Mouse (Mus musculus): Measurements from ENCODE around the gene Atp2a3.

The Atp2a3 gene

GRCm38 (mm10) chr11:72955339-72955974 is 5.5 kb upstream of the Atp2a3 start:
- DNase-seq = no peak

GRCm38 (mm10) chr11:72957318-72957717 is 3.7 kb upstream of the Atp2a3 start:
- no peak for DNase-seq

GRCm38 (mm10) chr11:72959924-72960679 is 867 bp upstream of the Atp2a3 start:
- no peak for DNase-seq

GRCm38 (mm10) chr11:72960723-72961071 is 272 bp upstream of the Atp2a3 start:
- DNase-seq = no peak

GRCm38 (mm10) chr11:72962378-72962777 is 1.4 kb downstream of the Atp2a3 start:
- no peak for DNase-seq

GRCm38 (mm10) chr11:72963058-72963788 is 2.3 kb downstream of the Atp2a3 start:
- no peak for DNase-seq

GRCm38 (mm10) chr11:72963789-72964294 is 2.9 kb downstream of the Atp2a3 start:
- DNase-seq = no peak

GRCm38 (mm10) chr11:72974995-72975503 is 14.1 kb downstream of the Atp2a3 start:
- no peak for DNase-seq

- DNase-seq = no peak
Measured at GRCm38 (mm10) chr11:72982516-72982915, 21.5 kb downstream of the Atp2a3 start.

GRCm38 (mm10) chr11:72983283-72983682 is 22.3 kb downstream of the Atp2a3 start:
- no peak for DNase-seq

- DNase-seq = no peak
Measured at GRCm38 (mm10) chr11:72986745-72987144, 25.8 kb downstream of the Atp2a3 start.

GRCm38 (mm10) chr11:72987234-72987633 is 26.3 kb downstream of the Atp2a3 start:
- no peak for DNase-seq

GRCm38 (mm10) chr11:72987807-72988206 is 26.8 kb downstream of the Atp2a3 start:
- DNase-seq = no peak

GRCm38 (mm10) chr11:72989044-72989443 is 28.1 kb downstream of the Atp2a3 start:
- DNase-seq = no peak

GRCm38 (mm10) chr11:72990688-72991087 is 29.7 kb downstream of the Atp2a3 start:
- DNase-seq = no peak

- DNase-seq = no peak
Measured at GRCm38 (mm10) chr11:72991961-72992360, 31.0 kb downstream of the Atp2a3 start.

- DNase-seq = no peak
Measured at GRCm38 (mm10) chr11:72996346-72996745, 35.4 kb downstream of the Atp2a3 start.

GRCm38 (mm10) chr11:72996781-72997180 is 35.8 kb downstream of the Atp2a3 start:
- DNase-seq = no peak

GRCm38 (mm10) chr11:72997529-72998326 is 36.8 kb downstream of the Atp2a3 start:
- DNase-seq = no peak

GRCm38 (mm10) chr11:72998771-72999170 is 37.8 kb downstream of the Atp2a3 start, which contains the start of gene P2rx1:
Gene P2rx1 (plus strand): TSS chr11:72999103.
- no peak for DNase-seq

GRCm38 (mm10) chr11:73001029-73001428 is 40.1 kb downstream of the Atp2a3 start:
- DNase-seq = peak; percentile 59

- DNase-seq = no peak
Measured at GRCm38 (mm10) chr11:73006377-73006776, 45.4 kb downstream of the Atp2a3 start.

GRCm38 (mm10) chr11:73007113-73007512 is 46.1 kb downstream of the Atp2a3 start:
- DNase-seq = no peak

Data from layer of hippocampus, adult 9-11 months (tissue).